ENCODE assay signal across 15 mouse cellular contexts in the genomic region with DNA sequence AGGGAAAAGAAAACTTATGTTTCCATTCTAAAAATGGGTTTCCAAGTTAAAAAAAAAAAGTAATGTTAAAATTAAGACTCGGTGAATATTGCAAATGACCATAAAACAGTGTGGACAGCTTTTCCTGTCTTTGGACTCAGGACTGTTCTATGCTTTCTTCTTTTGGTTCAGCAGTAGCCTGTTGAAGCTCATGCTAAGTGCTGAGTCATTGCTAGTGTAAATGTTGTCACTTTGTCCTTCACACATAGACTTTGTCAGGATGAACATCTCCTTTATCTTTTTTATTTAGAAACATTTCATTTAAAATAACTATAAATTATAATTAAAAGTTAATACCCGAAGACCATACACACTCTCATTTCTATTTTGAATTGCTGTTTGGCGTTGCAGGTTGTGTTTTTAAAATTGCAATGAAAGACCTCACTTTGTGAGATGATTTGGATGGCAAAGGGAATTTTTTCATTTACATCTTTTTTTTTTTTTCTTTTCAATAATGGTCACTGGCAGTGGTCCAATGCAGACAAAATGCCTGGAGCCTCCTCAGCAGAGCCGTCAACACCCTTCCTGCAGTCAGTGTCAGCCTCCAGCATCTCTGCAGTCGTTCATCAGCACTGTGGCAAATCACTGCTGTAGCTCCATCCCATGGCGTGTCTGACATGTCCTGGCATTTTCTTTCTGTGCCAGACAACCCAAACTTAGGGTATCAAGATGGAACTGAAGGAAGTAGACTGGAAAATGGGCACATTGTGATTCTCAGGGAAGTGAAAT.
DNase-seq lines count a peak whose midpoint lies in the region; ATAC-seq lines count a peak whose summit lies in the region.
"Had no signal": no experiment of that assay in that cellular context is flagged by ENCODE, and none has a peak within 500 bp of the region (broad histone marks: within the 10 kb centered on the region; RNA-seq: fewer than 3 reads in every experiment).

No protein-coding gene starts in this region.

- peaks cover 29% of the 10 kb centered on the region for H3K4me1 ChIP-seq in forebrain, embryonic 14.5 days (ENCODE audit: control insufficient read depth, insufficient read depth, low read length)
- H3K4me1 ChIP-seq in forebrain, embryonic 11.5 days (replicated peaks; ENCODE audit: control insufficient read depth, insufficient read depth, low read length) = peaks cover 7% of the 10 kb centered on the region; the same call in 1 of the 2 replicates
- peaks cover 60% of the 10 kb centered on the region for H3K4me1 ChIP-seq in liver, embryonic 13.5 days (replicated peaks)

- no peak overlapping the region for H3K4me3 ChIP-seq in forebrain, embryonic 14.5 days (ENCODE audit: low read depth, low read length)
- no peak overlapping the region for H3K4me3 ChIP-seq in forebrain, embryonic 11.5 days (ENCODE audit: low read depth, low read length)
- H3K4me3 ChIP-seq in liver, embryonic 13.5 days (replicated peaks) = no peak overlapping the region
- H3K4me3 ChIP-seq: embryonic facial prominence, embryonic 12.5 days; neural tube, embryonic 15.5 days had no signal

- H3K27me3 ChIP-seq in forebrain, embryonic 14.5 days (replicated peaks; ENCODE audit: control insufficient read depth, insufficient read depth, low read length) = no peaks in the 10 kb centered on the region
- H3K27me3 ChIP-seq in forebrain, embryonic 11.5 days (ENCODE audit: control insufficient read depth, insufficient read depth, low read length) = peaks cover 3% of the 10 kb centered on the region
- H3K27me3 ChIP-seq in liver, embryonic 13.5 days = no peaks in the 10 kb centered on the region
- H3K27me3 ChIP-seq: embryonic facial prominence, embryonic 12.5 days; neural tube, embryonic 15.5 days had no signal

- peak; percentile 47; the same call in 1 of the 2 replicates for ATAC-seq in forebrain, embryonic 14.5 days
- no peak for ATAC-seq in forebrain, embryonic 11.5 days (replicated peaks; ENCODE audit: low FRiP score)
- peak; percentile 42; the same call in 1 of the 2 replicates for ATAC-seq in liver, embryonic 13.5 days (ENCODE audit: low read depth)

- H3K9me3 ChIP-seq in forebrain, embryonic 14.5 days (replicated peaks; ENCODE audit: control insufficient read depth, low read length) = no peaks in the 10 kb centered on the region
- H3K9me3 ChIP-seq in forebrain, embryonic 11.5 days (ENCODE audit: control insufficient read depth, low read length) = no peaks in the 10 kb centered on the region
- H3K9me3 ChIP-seq in liver, embryonic 13.5 days (replicated peaks) = no peaks in the 10 kb centered on the region
- H3K9me3 ChIP-seq: embryonic facial prominence, embryonic 12.5 days; neural tube, embryonic 15.5 days had no signal

- WGBS in forebrain, embryonic 14.5 days = 47% methylated on average over 6 of the region's 6 CpGs
- whole genome bisulfite sequencing in forebrain, embryonic 11.5 days = 65% methylated on average over 6 of the region's 6 CpGs
- WGBS in liver, embryonic 13.5 days (ENCODE audit: insufficient replicate concordance) = 67% methylated on average over 6 of the region's 6 CpGs

- H3K4me2 ChIP-seq in forebrain, embryonic 14.5 days (ENCODE audit: low read length) = no peak overlapping the region
- H3K4me2 ChIP-seq in forebrain, embryonic 11.5 days (ENCODE audit: low read depth, low read length, severe bottlenecking) = no peak overlapping the region
- H3K4me2 ChIP-seq in liver, embryonic 13.5 days = no peak overlapping the region
- H3K4me2 ChIP-seq: embryonic facial prominence, embryonic 12.5 days; neural tube, embryonic 15.5 days had no signal

- no peak overlapping the region for H3K9ac ChIP-seq in forebrain, embryonic 14.5 days (ENCODE audit: low read length)
- H3K9ac ChIP-seq in forebrain, embryonic 11.5 days (ENCODE audit: low read length) = no peak overlapping the region
- peak overlapping the region; percentile 23; the same call in 1 of the 2 replicates for H3K9ac ChIP-seq in liver, embryonic 13.5 days
- H3K9ac ChIP-seq: embryonic facial prominence, embryonic 12.5 days; neural tube, embryonic 15.5 days had no signal

- H3K27ac ChIP-seq in forebrain, embryonic 14.5 days (ENCODE audit: low read depth, low read length) = no peak overlapping the region
- no peak overlapping the region for H3K27ac ChIP-seq in forebrain, embryonic 11.5 days (ENCODE audit: low read depth, low read length)
- peak overlapping the region; percentile 80 for H3K27ac ChIP-seq in liver, embryonic 13.5 days
- H3K27ac ChIP-seq: embryonic facial prominence, embryonic 12.5 days; neural tube, embryonic 15.5 days had no signal

- DNase-seq in forebrain, embryonic 14.5 days (ENCODE audit: low spot score) = peak; percentile 33
- no peak for DNase-seq in forebrain, embryonic 11.5 days (ENCODE audit: low spot score)
- peak; percentile 19 for DNase-seq in kidney, postnatal 14 days
- DNase-seq in kidney, adult 9 months = no peak
- DNase-seq in MN1 (ENCODE audit: low spot score) = peak; percentile 56
- no peak for DNase-seq in liver, embryonic 13.5 days
- DNase-seq in cerebellum, adult 11 months = no peak
- DNase-seq in adrenal gland, adult (ENCODE audit: inconsistent age in 2 of 2, low spot score in 1 of 2) = no peak
- DNase-seq: adrenal gland, postnatal 25 days; B cell, adult 2 months; cerebellum, adult 9-10 months; kidney, adult 8-10 months; midbrain, embryonic 14.5 days had no signal

- H3K36me3 ChIP-seq in forebrain, embryonic 14.5 days (ENCODE audit: control insufficient read depth, insufficient read depth, low read length) = no peaks in the 10 kb centered on the region
- H3K36me3 ChIP-seq in forebrain, embryonic 11.5 days (ENCODE audit: control insufficient read depth, insufficient read depth, low read length) = no peaks in the 10 kb centered on the region
- H3K36me3 ChIP-seq in liver, embryonic 13.5 days = peaks cover 3% of the 10 kb centered on the region; the same call in 1 of the 2 replicates
- H3K36me3 ChIP-seq: neural tube, embryonic 15.5 days had no signal

Comparison
In these comparisons a context has a peak if more than half of its experiments do, and no peak if none do; other contexts are left out.
1. DNase-seq: peak in forebrain, embryonic 14.5 days (single experiment), kidney, postnatal 14 days (single experiment) and MN1 (single experiment); none in forebrain, embryonic 11.5 days (single experiment), kidney, adult 9 months (single experiment), liver, embryonic 13.5 days (single experiment), cerebellum, adult 11 months (single experiment) and adrenal gland, adult (0 of 2).